Mouse (Mus musculus) embryonic facial prominence, embryonic 12.5 days (tissue): ENCODE results near the gene Hrc. TPM values are rescaled to one million over a fixed set of nuclear protein-coding genes. Genes with fewer than 3 reads are reported as not detected.

Source experiments
- ATAC-seq: fragments of 200-750 bp; cut with Nextera tagmentation; 2 replicates; pipeline ENCODE4 v1.8.0; 2017; ENCODE audit not compliant: insufficient number of reproducible peaks, insufficient read depth, low FRiP score, low TSS enrichment
- H3K27ac ChIP-seq: fragments of 300-500 bp; sonication (generic); 2 replicates; pipeline ENCODE4 v1.5.1; 2016; ENCODE audit warnings: mild to moderate bottlenecking
- H3K27me3 ChIP-seq: fragments of 300-500 bp; sonication (generic); 2 replicates; pipeline ENCODE4 v1.6.1; 2016; ENCODE audit warnings: mild to moderate bottlenecking, moderate library complexity
- H3K36me3 ChIP-seq: fragments of 300-500 bp; sonication (generic); 2 replicates; pipeline ENCODE4 v1.6.1; 2016; ENCODE audit warnings: mild to moderate bottlenecking
- H3K4me1 ChIP-seq: fragments of 300-500 bp; sonication (generic); 2 replicates; pipeline ENCODE4 v1.6.1; 2016
- H3K4me2 ChIP-seq: fragments of 300-500 bp; sonication (generic); replicated peaks from 2 replicates; pipeline ENCODE4 v1.6.1; 2016; ENCODE audit warnings: mild to moderate bottlenecking, moderate library complexity
- H3K4me3 ChIP-seq: fragments of 300-500 bp; sonication (generic); 2 replicates; pipeline ENCODE4 v1.5.1; 2016; ENCODE audit warnings: mild to moderate bottlenecking
- H3K9ac ChIP-seq: fragments of 300-500 bp; sonication (generic); 2 replicates; pipeline ENCODE4 v1.6.1; 2016; ENCODE audit warnings: mild to moderate bottlenecking, moderate library complexity
- H3K9me3 ChIP-seq: fragments of 300-500 bp; sonication (generic); 2 replicates; pipeline ENCODE4 v1.6.1; 2016; ENCODE audit warnings: mild to moderate bottlenecking, moderate library complexity
- WGBS: fragments of 180-500 bp; shearing (Covaris S2); methylation state at CpG from one replicate; pipeline ENCODE4 v1.1.7; 2016; 5-methylcytosine and 5-hydroxymethylcytosine counted together
- polyA plus RNA-seq: library from polyadenylated mRNA; unstranded; fragments of >200 nt; fragmentation: Nextera tagmentation; extraction: Ambion mirVana; gene quantifications from 2 replicates; pipeline ENCODE4 v1.2.1, GENCODE M21; 2016

The Hrc gene
- polyA plus RNA-seq, result 0.81 and 1.5 TPM in 2 replicates

- Histone ChIP-seq H3K9me3 (no peaks in the 10 kb centered on the region), H3K4me3 (peak within 1 kb of the TSS; percentile 51; the same call in 1 of the 2 replicates), H3K27ac (peak within 1 kb of the TSS; percentile 81), H3K36me3 (no peaks in the 10 kb centered on the region), H3K4me2 (peak within 1 kb of the TSS; percentile 78), H3K4me1 (peaks cover 39% of the 10 kb centered on the region), H3K9ac (peak within 1 kb of the TSS; percentile 54; the same call in 1 of the 2 replicates), H3K27me3 (no peaks in the 10 kb centered on the region)
- ATAC-seq, result no peak
- WGBS, result 31% methylated on average over 5 of the region's 5 CpGs
These were observed at the start of gene Hrc for GRCm38 (mm10) chr7:45335056-45335455. Hrc (plus strand) TSS chr7:45335290.

- Histone ChIP-seq H3K27ac (no peak overlapping the region), H3K4me3 (no peak overlapping the region), H3K9ac (no peak overlapping the region), H3K27me3 (0 out of 2 replicates have a peak, but pooled peaks cover 4% of the 10 kb centered on the region), H3K36me3 (no peaks in the 10 kb centered on the region), H3K4me1 (no peaks in the 10 kb centered on the region), H3K9me3 (no peaks in the 10 kb centered on the region), H3K4me2 (no peak overlapping the region)
- no peak for ATAC-seq
- WGBS, result 84% methylated on average over 13 of the region's 13 CpGs
These were observed 48.6 kb upstream of the Hrc start for GRCm38 (mm10) chr7:45286486-45286885.

- Histone ChIP-seq H3K9me3 (no peaks in the 10 kb centered on the region), H3K4me2 (no peak overlapping the region), H3K4me3 (no peak overlapping the region), H3K9ac (no peak overlapping the region), H3K4me1 (no peaks in the 10 kb centered on the region), H3K27ac (no peak overlapping the region), H3K36me3 (no peaks in the 10 kb centered on the region), H3K27me3 (0 out of 2 replicates have a peak, but pooled peaks cover 2% of the 10 kb centered on the region)
- 85% methylated on average over 1 of the region's 1 CpGs for WGBS
- ATAC-seq, result no peak
These were observed 38.5 kb upstream of the Hrc start for GRCm38 (mm10) chr7:45296626-45297025.

GRCm38 (mm10) chr7:45297563-45297962 is 37.5 kb upstream of the Hrc start:
- Histone ChIP-seq H3K9ac (no peak overlapping the region), H3K9me3 (no peaks in the 10 kb centered on the region), H3K4me1 (no peaks in the 10 kb centered on the region), H3K36me3 (no peaks in the 10 kb centered on the region), H3K27ac (no peak overlapping the region), H3K4me2 (no peak overlapping the region), H3K27me3 (0 out of 2 replicates have a peak, but pooled peaks cover 2% of the 10 kb centered on the region), H3K4me3 (no peak overlapping the region)
- no peak for ATAC-seq
- WGBS, result 61% methylated on average over 3 of the region's 3 CpGs

- 12% methylated on average over 5 of the region's 5 CpGs for WGBS
- H3K4me2 ChIP-seq, result no peak overlapping the region
- no peaks in the 10 kb centered on the region for H3K9me3 ChIP-seq
- H3K9ac ChIP-seq, result no peak overlapping the region
- no peak overlapping the region for H3K4me3 ChIP-seq
- peak; percentile 86 for ATAC-seq
- H3K36me3 ChIP-seq, result peaks cover 9% of the 10 kb centered on the region; the same call in 1 of the 2 replicates
- no peak overlapping the region for H3K27ac ChIP-seq
- no peaks in the 10 kb centered on the region for H3K4me1 ChIP-seq
- 0 out of 2 replicates have a peak, but pooled peaks cover 5% of the 10 kb centered on the region for H3K27me3 ChIP-seq
These were observed 35.3 kb upstream of the Hrc start for GRCm38 (mm10) chr7:45299752-45300151.

GRCm38 (mm10) chr7:45300270-45300669 is 34.8 kb upstream of the Hrc start:
- Histone ChIP-seq H3K9ac (no peak overlapping the region), H3K4me2 (no peak overlapping the region), H3K27me3 (0 out of 2 replicates have a peak, but pooled peaks cover 6% of the 10 kb centered on the region), H3K9me3 (no peaks in the 10 kb centered on the region), H3K36me3 (peaks cover 9% of the 10 kb centered on the region; the same call in 1 of the 2 replicates), H3K27ac (no peak overlapping the region), H3K4me3 (no peak overlapping the region), H3K4me1 (no peaks in the 10 kb centered on the region)
- WGBS, result 17% methylated on average over 6 of the region's 6 CpGs
- no peak for ATAC-seq

GRCm38 (mm10) chr7:45302626-45303025 is 32.5 kb upstream of the Hrc start:
- no peak overlapping the region for H3K4me3 ChIP-seq
- peaks cover 9% of the 10 kb centered on the region; the same call in 1 of the 2 replicates for H3K36me3 ChIP-seq
- no peaks in the 10 kb centered on the region for H3K9me3 ChIP-seq
- 79% methylated on average over 8 of the region's 8 CpGs for WGBS
- H3K27me3 ChIP-seq, result 0 out of 2 replicates have a peak, but pooled peaks cover 6% of the 10 kb centered on the region
- no peak overlapping the region for H3K4me2 ChIP-seq
- H3K4me1 ChIP-seq, result no peaks in the 10 kb centered on the region
- no peak overlapping the region for H3K27ac ChIP-seq
- ATAC-seq, result no peak
- no peak overlapping the region for H3K9ac ChIP-seq

GRCm38 (mm10) chr7:45304869-45305268 is 30.2 kb upstream of the Hrc start:
- WGBS, result 17% methylated on average over 12 of the region's 13 CpGs
- Histone ChIP-seq H3K36me3 (peaks cover 9% of the 10 kb centered on the region; the same call in 1 of the 2 replicates), H3K27me3 (0 out of 2 replicates have a peak, but pooled peaks cover 4% of the 10 kb centered on the region), H3K4me3 (0 out of 2 replicates have a peak overlapping the region, but pooled peaks have one; percentile 9), H3K4me1 (no peaks in the 10 kb centered on the region), H3K27ac (no peak overlapping the region), H3K9me3 (no peaks in the 10 kb centered on the region), H3K4me2 (peak overlapping the region; percentile 38), H3K9ac (no peak overlapping the region)
- no peak for ATAC-seq

GRCm38 (mm10) chr7:45305275-45305674 is 29.8 kb upstream of the Hrc start:
- peak; percentile 7; the same call in 1 of the 2 replicates for ATAC-seq
- Histone ChIP-seq H3K36me3 (peaks cover 12% of the 10 kb centered on the region; the same call in 1 of the 2 replicates), H3K9ac (no peak overlapping the region), H3K4me1 (no peaks in the 10 kb centered on the region), H3K27me3 (0 out of 2 replicates have a peak, but pooled peaks cover 7% of the 10 kb centered on the region), H3K4me3 (0 out of 2 replicates have a peak overlapping the region, but pooled peaks have one; percentile 9), H3K4me2 (peak overlapping the region; percentile 38), H3K27ac (no peak overlapping the region), H3K9me3 (no peaks in the 10 kb centered on the region)
- 5% methylated on average over 17 of the region's 17 CpGs for WGBS

- no peak overlapping the region for H3K4me2 ChIP-seq
- WGBS, result 73% methylated on average over 14 of the region's 15 CpGs
- no peak overlapping the region for H3K27ac ChIP-seq
These were observed 26.4 kb upstream of the Hrc start for GRCm38 (mm10) chr7:45308551-45309240.

GRCm38 (mm10) chr7:45309455-45309854 is 25.6 kb upstream of the Hrc start:
- peaks cover 16% of the 10 kb centered on the region for H3K4me1 ChIP-seq
- no peak overlapping the region for H3K9ac ChIP-seq
- 14% methylated on average over 9 of the region's 9 CpGs for WGBS
- H3K4me3 ChIP-seq, result no peak overlapping the region
- H3K4me2 ChIP-seq, result no peak overlapping the region
- no peak for ATAC-seq
- H3K27ac ChIP-seq, result no peak overlapping the region
- 0 out of 2 replicates have a peak, but pooled peaks cover 9% of the 10 kb centered on the region for H3K27me3 ChIP-seq
- no peaks in the 10 kb centered on the region for H3K9me3 ChIP-seq
- peaks cover 12% of the 10 kb centered on the region; the same call in 1 of the 2 replicates for H3K36me3 ChIP-seq

More at GRCm38 (mm10) chr7:45308551-45309240, 26.4 kb upstream of the Hrc start:
- H3K36me3 ChIP-seq, result peaks cover 11% of the 10 kb centered on the region; the same call in 1 of the 2 replicates
- no peak overlapping the region for H3K4me3 ChIP-seq
- H3K27me3 ChIP-seq, result 0 out of 2 replicates have a peak, but pooled peaks cover 9% of the 10 kb centered on the region
- H3K9ac ChIP-seq, result no peak overlapping the region
- H3K4me1 ChIP-seq, result peaks cover 13% of the 10 kb centered on the region
- ATAC-seq, result no peak
- H3K9me3 ChIP-seq, result no peaks in the 10 kb centered on the region

- H3K36me3 ChIP-seq, result peaks cover 16% of the 10 kb centered on the region
- peaks cover 16% of the 10 kb centered on the region for H3K4me1 ChIP-seq
- no peak overlapping the region for H3K9ac ChIP-seq
- WGBS, result 62% methylated on average over 8 of the region's 8 CpGs
- H3K9me3 ChIP-seq, result no peaks in the 10 kb centered on the region
- no peak overlapping the region for H3K4me3 ChIP-seq
- no peak overlapping the region for H3K27ac ChIP-seq
- 0 out of 2 replicates have a peak, but pooled peaks cover 5% of the 10 kb centered on the region for H3K27me3 ChIP-seq
- ATAC-seq, result no peak
- H3K4me2 ChIP-seq, result no peak overlapping the region
These were observed 23.1 kb upstream of the Hrc start for GRCm38 (mm10) chr7:45312023-45312422.
